Mouse (Mus musculus) bone marrow, adult 2 months (tissue): ENCODE data around the gene Abca1. TPM values are rescaled to one million over a fixed set of nuclear protein-coding genes. Genes with fewer than 3 reads are reported as not detected.
A peak's percentile ranks its signal among the peaks of the same experiment; 100 is the strongest.

ENCODE experiments used
- H3K27ac ChIP-seq: fragments of 200-500 bp; 2 replicates; pipeline ENCODE4 v1.5.1; 2012; ENCODE audit warnings: low read depth, mild to moderate bottlenecking, control low read depth, inconsistent platforms, low read length; ENCODE audit not compliant: control insufficient read depth, poor library complexity, insufficient read depth
- H3K4me1 ChIP-seq: fragments of 200-500 bp; 2 replicates; pipeline ENCODE4 v1.6.1; 2011; ENCODE audit warnings: low read length; ENCODE audit not compliant: control insufficient read depth, insufficient read depth
- H3K4me3 ChIP-seq: fragments of 200-500 bp; replicated peaks from 2 replicates; pipeline ENCODE3; 2011; ENCODE audit warnings: mild to moderate bottlenecking, low read depth, low read length, control low read depth; ENCODE audit not compliant: control insufficient read depth
- CTCF ChIP-seq: fragments of 200-500 bp; IDR thresholded peaks from 2 replicates; pipeline ENCODE4 v1.5.1; 2011; ENCODE audit warnings: low read length, control low read depth; ENCODE audit not compliant: control insufficient read depth, insufficient read depth
- POLR2A ChIP-seq: fragments of 200-500 bp; IDR thresholded peaks from 2 replicates; pipeline ENCODE4 v1.6.1; 2011; ENCODE audit warnings: low read depth, mild to moderate bottlenecking, control low read depth, low read length, borderline replicate concordance; ENCODE audit not compliant: control insufficient read depth
- WGBS: fragments of 180-500 bp; shearing (Covaris S2); methylation state at CpG from one replicate; pipeline ENCODE4 v1.1.7; 2018; 5-methylcytosine and 5-hydroxymethylcytosine counted together
- polyA plus RNA-seq: library from polyadenylated mRNA; stranded (reverse); fragments of >200 nt; gene quantifications from 2 replicates; pipeline ENCODE4 v1.2.4, GENCODE M21; 2011; ENCODE audit warnings: low replicate concordance; ENCODE audit not compliant: missing spikeins, insufficient read depth, insufficient read length

Abca1 gene
- polyA plus RNA-seq, 1 experiment: 4.9 TPM

DNA sequence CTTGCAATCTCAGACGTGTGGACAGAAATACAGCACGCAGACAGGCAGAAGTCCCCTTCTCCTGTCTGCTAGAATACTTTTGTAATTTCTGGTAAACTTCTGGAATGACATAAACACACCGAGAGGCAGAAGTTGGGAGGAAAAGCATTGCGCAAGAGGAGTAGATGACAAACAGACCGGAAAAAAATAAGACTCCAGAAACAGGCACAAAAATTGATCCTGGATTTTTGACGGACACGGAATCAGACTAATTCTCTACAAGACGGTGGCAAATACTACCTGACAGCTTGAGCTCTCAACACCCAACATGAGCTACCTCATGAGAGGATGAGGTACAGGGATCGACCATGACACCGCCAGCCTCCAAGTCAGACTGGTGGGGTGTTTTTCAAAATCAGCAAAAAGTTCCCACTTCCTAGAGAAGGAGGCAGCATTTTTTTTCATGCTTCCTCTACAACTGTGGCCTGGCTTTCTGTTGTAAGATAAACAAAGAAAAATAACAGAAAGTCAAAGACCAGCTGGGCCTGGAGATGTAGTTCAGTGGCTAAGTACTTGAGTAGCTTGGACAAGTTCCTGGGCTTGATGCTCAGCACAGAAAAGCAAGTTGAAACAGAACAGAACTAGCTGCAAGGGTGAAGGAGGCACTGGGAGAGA lies 34.7 kb downstream of the Abca1 start:
- WGBS: 53% methylated on average over 10 of the region's 10 CpGs
- TF ChIP-seq CTCF (no peak), POLR2A (no peak)
- Histone ChIP-seq H3K4me1 (peaks cover 14% of the 10 kb centered on the region), H3K4me3 (no peak overlapping the region), H3K27ac (no peak overlapping the region)

DNA sequence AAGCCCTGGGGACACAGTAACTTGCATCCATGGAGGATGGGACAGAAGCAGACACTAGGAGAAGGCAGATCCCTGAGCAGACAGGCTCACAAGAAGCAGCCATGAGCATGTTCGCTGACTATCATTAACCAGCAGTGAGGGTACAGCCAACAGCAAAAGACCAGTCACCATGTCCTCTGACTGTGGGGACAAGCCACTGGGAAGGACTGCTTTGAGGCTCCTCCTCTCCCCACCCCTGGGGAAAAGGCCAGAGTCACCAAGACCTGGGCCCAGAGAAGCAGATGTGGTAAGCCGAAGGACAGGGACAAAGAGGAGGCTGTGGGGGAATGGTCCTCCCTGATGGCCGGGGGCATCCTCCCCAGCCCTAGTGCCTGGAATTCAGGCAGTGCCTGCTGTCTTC lies 37.4 kb downstream of the Abca1 start:
- TF ChIP-seq CTCF: no peak
- WGBS: 66% methylated on average over 3 of the region's 3 CpGs
- no peak overlapping the region for H3K4me3 ChIP-seq
- no peak overlapping the region for H3K27ac ChIP-seq
- H3K4me1 ChIP-seq: peaks cover 14% of the 10 kb centered on the region

DNA sequence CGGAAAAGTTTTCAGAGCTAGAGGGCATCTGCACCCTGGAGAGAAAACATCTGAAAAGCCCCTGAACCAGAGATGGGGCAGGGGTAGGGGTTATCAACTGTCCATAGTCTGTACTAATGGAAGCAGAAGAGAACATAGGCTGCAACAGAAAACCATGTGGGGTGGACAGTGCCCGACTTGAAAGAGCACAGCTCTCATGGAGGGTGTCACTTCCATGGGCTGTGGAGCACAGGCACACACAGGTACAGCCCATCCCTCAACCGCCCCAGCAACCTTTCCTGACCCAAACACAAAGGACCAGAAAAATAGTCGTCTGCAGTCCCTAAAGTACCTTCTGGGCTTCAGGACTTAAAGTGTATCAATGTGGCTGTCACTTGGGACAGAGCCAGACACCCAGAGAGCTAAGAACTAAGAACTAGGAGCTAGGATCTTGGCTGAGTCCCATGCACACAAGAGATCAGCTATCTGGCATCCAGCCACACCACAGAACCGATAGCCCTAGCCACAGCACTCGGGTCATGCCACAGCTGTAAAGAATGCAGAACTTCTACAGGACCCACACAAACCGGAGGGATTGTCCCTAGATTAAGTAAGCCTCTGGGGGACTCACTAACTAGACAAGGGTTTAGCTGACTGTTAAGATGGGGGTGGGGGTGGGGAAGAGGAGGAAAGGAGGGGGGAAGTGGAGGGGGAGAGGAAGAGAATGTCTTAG lies 38.0 kb downstream of the Abca1 start:
- no peak overlapping the region for H3K4me3 ChIP-seq
- peaks cover 14% of the 10 kb centered on the region for H3K4me1 ChIP-seq
- H3K27ac ChIP-seq: no peak overlapping the region
- no peak for TF ChIP-seq POLR2A
- no peak for TF ChIP-seq CTCF
- WGBS: 22% methylated on average over 7 of the region's 7 CpGs

DNA sequence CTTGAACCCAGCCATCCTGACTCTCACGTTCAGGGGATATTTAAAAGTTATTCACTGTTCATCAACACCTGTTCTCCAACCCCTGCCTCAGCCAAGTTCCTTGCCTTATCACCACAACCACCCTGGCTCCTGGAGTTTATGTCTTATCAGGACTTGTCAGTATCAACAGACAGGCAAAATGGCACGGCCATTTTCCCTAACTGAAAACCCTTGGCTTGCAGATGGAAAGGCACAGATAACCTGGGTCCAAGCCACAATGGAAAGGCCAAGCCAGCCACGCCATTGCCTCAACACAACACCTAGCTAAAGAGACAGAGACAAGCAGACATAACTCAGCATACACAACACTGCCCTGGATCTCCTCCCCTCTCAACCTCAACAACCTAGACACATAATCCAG lies 38.6 kb downstream of the Abca1 start:
- Histone ChIP-seq H3K4me1 (peaks cover 16% of the 10 kb centered on the region), H3K4me3 (no peak overlapping the region), H3K27ac (no peak overlapping the region)
- TF ChIP-seq CTCF (no peak), POLR2A (no peak)
- 22% methylated on average over 3 of the region's 3 CpGs for WGBS

DNA sequence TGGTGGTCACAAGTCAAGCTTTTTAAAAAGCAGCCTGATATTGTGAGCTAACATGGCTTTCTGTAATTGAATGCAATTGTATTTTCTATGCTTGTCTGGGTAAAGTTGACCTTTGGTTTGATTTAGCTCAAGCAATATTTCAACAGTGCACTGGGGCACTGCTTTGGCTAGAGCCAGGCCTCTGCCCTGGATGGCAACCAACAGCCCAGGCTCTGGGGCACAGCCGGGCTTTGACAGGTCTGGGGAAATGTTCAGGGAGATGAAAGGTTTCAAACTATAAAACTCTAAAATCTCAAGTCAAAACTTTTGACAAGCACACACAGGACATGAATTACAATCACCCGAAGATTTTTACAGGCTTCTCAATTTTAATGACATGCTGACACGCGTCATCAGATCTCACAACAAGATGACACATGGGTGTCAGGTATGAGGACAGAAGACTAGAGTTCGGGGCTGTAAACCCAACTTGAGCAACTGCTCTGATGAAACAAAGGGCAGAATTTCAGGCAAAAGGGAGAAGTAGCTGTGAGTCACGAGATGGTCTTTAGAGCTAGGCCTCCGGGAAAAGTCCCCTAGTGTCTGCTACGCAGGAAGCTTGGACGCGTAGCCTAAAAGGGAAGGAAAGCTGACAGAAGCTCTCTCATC lies 39.5 kb downstream of the Abca1 start:
- TF ChIP-seq CTCF (no peak), POLR2A (no peak)
- no peak overlapping the region for H3K4me3 ChIP-seq
- peak overlapping the region; percentile 23; the same call in 1 of the 2 replicates for H3K27ac ChIP-seq
- peaks cover 16% of the 10 kb centered on the region for H3K4me1 ChIP-seq
- WGBS: 25% methylated on average over 10 of the region's 10 CpGs

DNA sequence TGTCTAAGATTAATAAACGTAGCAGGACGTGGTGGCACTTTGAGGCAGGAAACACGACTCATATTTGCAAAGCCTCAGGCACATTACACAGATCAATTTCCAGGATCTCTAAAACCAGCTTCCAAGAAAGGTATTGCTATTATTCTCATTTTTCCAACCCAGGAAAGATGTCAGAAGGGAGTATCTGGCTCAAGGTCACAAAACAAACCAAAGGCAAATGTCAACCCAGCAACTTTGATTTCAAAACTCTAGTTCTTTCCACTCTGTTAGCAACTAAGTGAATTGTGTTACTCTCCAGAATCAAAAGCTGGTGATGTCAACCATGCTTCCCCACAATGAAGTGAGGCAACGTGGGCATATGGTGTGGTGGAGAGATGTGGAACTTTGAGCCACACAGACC lies 41.1 kb downstream of the Abca1 start:
- Histone ChIP-seq H3K4me1 (peaks cover 16% of the 10 kb centered on the region), H3K4me3 (no peak overlapping the region), H3K27ac (no peak overlapping the region)
- TF ChIP-seq CTCF (no peak), POLR2A (no peak)
- 23% methylated on average over 4 of the region's 4 CpGs for WGBS

DNA sequence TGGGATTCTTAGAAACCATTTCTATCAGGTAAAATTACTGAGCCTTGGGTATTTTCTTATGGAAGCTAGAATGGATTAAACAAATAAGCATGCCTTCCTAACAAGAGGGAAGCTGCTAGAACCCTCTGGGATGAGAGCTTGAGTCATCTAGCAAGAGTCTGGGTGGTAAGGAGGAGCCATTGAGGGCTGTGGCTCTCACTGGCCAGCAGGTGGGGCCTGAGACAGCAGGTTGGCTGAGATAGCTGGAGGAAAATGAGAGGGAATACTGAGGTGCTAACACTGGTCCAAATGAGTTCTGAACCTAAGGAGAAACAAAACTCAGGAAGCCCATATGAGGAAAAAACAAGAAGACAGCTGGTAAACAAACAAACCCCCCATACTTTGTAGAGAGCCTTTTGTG lies 42.1 kb downstream of the Abca1 start:
- TF ChIP-seq CTCF (peak; percentile 66), POLR2A (no peak)
- H3K4me1 ChIP-seq: peaks cover 14% of the 10 kb centered on the region
- no peak overlapping the region for H3K27ac ChIP-seq
- no peak overlapping the region for H3K4me3 ChIP-seq

DNA sequence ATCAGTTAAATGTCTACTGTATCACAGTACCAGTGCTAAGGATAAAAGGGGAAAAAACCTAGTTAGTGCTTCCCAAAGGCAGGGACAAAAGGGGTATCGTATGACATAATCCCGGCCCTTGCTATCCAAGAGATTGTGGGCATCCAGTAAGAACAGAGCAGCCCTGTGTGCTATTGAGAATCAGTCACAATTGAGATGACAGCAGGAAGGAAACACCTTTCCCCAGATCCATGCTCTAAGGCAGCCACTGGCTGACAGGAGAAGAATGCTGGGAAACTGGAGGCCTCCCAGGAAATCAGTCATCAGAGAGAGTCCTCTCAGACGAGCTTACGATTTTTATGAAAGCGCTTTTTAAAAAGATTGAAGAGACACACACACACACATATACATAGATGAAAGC lies 42.6 kb downstream of the Abca1 start:
- Histone ChIP-seq H3K4me1 (peaks cover 11% of the 10 kb centered on the region), H3K27ac (no peak overlapping the region), H3K4me3 (no peak overlapping the region)
- WGBS: 92% methylated on average over 5 of the region's 5 CpGs
- TF ChIP-seq CTCF (no peak), POLR2A (no peak)
